Mouse (Mus musculus): ENCODE measurements around the gene Olfr1344.

- no peak for TF ChIP-seq CTCF (IDR thresholded peaks at IDR 0.05; ENCODE audit: low read depth, low read length)
- no peak for TF ChIP-seq POLR2AphosphoS5 (IDR thresholded peaks at IDR 0.05; ENCODE audit: insufficient replicate concordance, low read depth, low read length)
- TF ChIP-seq GATA1 (IDR thresholded peaks at IDR 0.05; ENCODE audit: borderline replicate concordance, low read length) = no peak
Measured at GRCm38 (mm10) chr7:6414626-6415441, 23.7 kb upstream of the Olfr1344 start.

Data from G1E (cell line).